In the genomic region with DNA sequence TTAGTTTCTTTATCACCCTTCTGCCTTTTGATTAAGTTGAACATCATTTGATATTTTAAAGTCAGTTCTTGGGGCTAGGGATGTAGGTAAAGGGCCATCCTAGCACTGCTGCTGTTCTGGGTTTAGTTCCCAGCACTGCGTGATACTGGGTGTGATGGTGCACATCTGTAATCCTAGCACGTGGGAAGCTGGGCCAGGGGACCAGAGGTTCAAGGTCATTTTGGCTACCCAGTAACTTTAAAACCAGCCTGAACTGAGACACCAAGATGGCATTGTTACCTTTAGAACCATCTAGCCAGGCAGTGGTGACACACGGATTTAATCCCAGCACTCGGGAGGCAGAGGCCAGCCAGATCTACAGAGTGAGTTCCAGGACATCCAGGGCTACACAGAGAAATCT, we compare ENCODE assay signal across 16 mouse cellular contexts.
"Had no signal": no experiment of that assay in that cellular context is flagged by ENCODE, and none has a peak within 500 bp of the region (broad histone marks: within the 10 kb centered on the region; RNA-seq: fewer than 3 reads in every experiment).

No protein-coding gene starts in this region.

- H3K27me3 ChIP-seq: neural tube, embryonic 13.5 days; neural tube, embryonic 15.5 days; stomach, embryonic 15.5 days had no signal

- H3K9me3 ChIP-seq: neural tube, embryonic 13.5 days; neural tube, embryonic 15.5 days; stomach, embryonic 15.5 days had no signal

- H3K9ac ChIP-seq: neural tube, embryonic 13.5 days; neural tube, embryonic 15.5 days; stomach, embryonic 15.5 days had no signal

- H3K4me1 ChIP-seq: neural tube, embryonic 13.5 days; neural tube, embryonic 15.5 days; stomach, embryonic 15.5 days had no signal

- H3K27ac ChIP-seq: neural tube, embryonic 13.5 days; neural tube, embryonic 15.5 days; stomach, embryonic 15.5 days; stomach, postnatal 0 days had no signal

- H3K4me3 ChIP-seq: neural tube, embryonic 13.5 days; neural tube, embryonic 15.5 days; stomach, embryonic 15.5 days had no signal

- DNase-seq: retina, postnatal 1 day; right cerebral cortex, adult 18-20 months; right cerebral cortex, postnatal 14 days; right cerebral cortex, postnatal 25 days; right cerebral cortex, postnatal 4 days; spleen, adult 18-20 months; thymus, adult 18-20 months; thymus, adult 2 months; thymus, postnatal 14 days; thymus, postnatal 25 days; thymus, postnatal 36 days; thymus, postnatal 4 days had no signal

- H3K4me2 ChIP-seq: neural tube, embryonic 13.5 days; neural tube, embryonic 15.5 days; stomach, embryonic 15.5 days had no signal
